21 mouse cellular contexts compared by ENCODE assay signal in the genomic region with DNA sequence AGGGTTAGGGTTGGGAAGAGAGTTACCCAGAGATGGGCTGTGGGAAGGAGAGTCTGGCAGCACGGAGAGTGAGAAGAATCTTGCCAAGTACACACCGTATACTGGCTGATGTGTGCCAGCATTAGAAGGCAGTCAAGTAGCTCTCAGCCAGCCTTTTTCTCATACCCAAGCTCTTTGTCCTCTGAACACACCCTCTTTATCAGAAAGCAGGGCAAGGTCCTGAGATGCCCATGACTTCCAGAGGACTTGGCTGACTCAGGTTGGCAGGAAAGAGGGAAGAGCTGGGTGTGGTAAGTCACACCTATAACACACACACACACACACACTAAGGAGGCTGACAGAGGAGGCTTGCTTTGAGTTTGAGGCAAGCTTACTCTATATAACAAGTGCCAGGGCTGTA.
DNase-seq lines count a peak whose midpoint lies in the region; ATAC-seq and TF ChIP-seq lines count a peak whose summit lies in the region.
"Had no signal": no experiment of that assay in that cellular context is flagged by ENCODE, and none has a peak within 500 bp of the region (broad histone marks: within the 10 kb centered on the region; RNA-seq: fewer than 3 reads in every experiment).

No protein-coding gene starts in this region.

- no peak overlapping the region for H3K4me2 ChIP-seq in lung, embryonic 16.5 days (ENCODE audit: low read depth, low read length)
- H3K4me2 ChIP-seq in intestine, postnatal 0 days (replicated peaks; ENCODE audit: low read depth), result peak overlapping the region; percentile 24; the same call in 1 of the 2 replicates
- no peak overlapping the region for H3K4me2 ChIP-seq in stomach, embryonic 16.5 days (ENCODE audit: low read depth, low read length)
- H3K4me2 ChIP-seq: forebrain, embryonic 13.5 days; heart, embryonic 15.5 days had no signal

- H3K9me3 ChIP-seq in lung, embryonic 16.5 days (ENCODE audit: control insufficient read depth, low read length), result no peaks in the 10 kb centered on the region
- H3K9me3 ChIP-seq in intestine, postnatal 0 days (ENCODE audit: control insufficient read depth), result no peaks in the 10 kb centered on the region
- no peaks in the 10 kb centered on the region for H3K9me3 ChIP-seq in stomach, embryonic 16.5 days (replicated peaks; ENCODE audit: control insufficient read depth, low read length)
- H3K9me3 ChIP-seq: embryonic facial prominence, embryonic 10.5 days; forebrain, embryonic 13.5 days; heart, embryonic 10.5 days; heart, embryonic 15.5 days; hindbrain, embryonic 10.5 days had no signal

- no peaks in the 10 kb centered on the region for H3K36me3 ChIP-seq in lung, embryonic 16.5 days (ENCODE audit: control insufficient read depth, insufficient read depth, low read length)
- H3K36me3 ChIP-seq in intestine, postnatal 0 days (ENCODE audit: control insufficient read depth, insufficient read depth), result 0 out of 2 replicates have a peak, but pooled peaks cover 5% of the 10 kb centered on the region
- H3K36me3 ChIP-seq in stomach, embryonic 16.5 days (ENCODE audit: control insufficient read depth, insufficient read depth, low read length), result no peaks in the 10 kb centered on the region
- H3K36me3 ChIP-seq: heart, embryonic 15.5 days had no signal

- no peak for TF ChIP-seq POLR2A in lung, adult 2 months (IDR thresholded peaks at IDR 0.05; ENCODE audit: borderline replicate concordance, extremely low read depth, low read depth, low read length)

- no peak for TF ChIP-seq CTCF in lung, adult 2 months (IDR thresholded peaks at IDR 0.05; ENCODE audit: insufficient read depth, low read length)
- TF ChIP-seq CTCF in intestine, postnatal 0 days (IDR thresholded peaks at IDR 0.05; ENCODE audit: low read depth), result no peak

- H3K4me3 ChIP-seq in lung, embryonic 16.5 days (ENCODE audit: low read length), result no peak overlapping the region
- H3K4me3 ChIP-seq in lung, adult 2 months (replicated peaks; ENCODE audit: extremely low read depth, low read depth, low read length), result no peak overlapping the region
- H3K4me3 ChIP-seq in intestine, postnatal 0 days (ENCODE audit: low read depth, low read length), result no peak overlapping the region
- H3K4me3 ChIP-seq in stomach, embryonic 16.5 days (replicated peaks; ENCODE audit: low read length), result no peak overlapping the region
- H3K4me3 ChIP-seq: embryonic facial prominence, embryonic 10.5 days; forebrain, embryonic 13.5 days; heart, embryonic 10.5 days; heart, embryonic 15.5 days; hindbrain, embryonic 10.5 days had no signal

- no peak overlapping the region for H3K27ac ChIP-seq in lung, embryonic 16.5 days (ENCODE audit: low read length)
- H3K27ac ChIP-seq in intestine, postnatal 0 days (ENCODE audit: low read depth, low read length), result peak overlapping the region; percentile 87
- peak overlapping the region; percentile 36; the same call in 1 of the 2 replicates for H3K27ac ChIP-seq in stomach, embryonic 16.5 days (ENCODE audit: low read length)
- H3K27ac ChIP-seq: embryonic facial prominence, embryonic 10.5 days; forebrain, embryonic 13.5 days; heart, embryonic 10.5 days; heart, embryonic 15.5 days; hindbrain, embryonic 10.5 days had no signal

- H3K9ac ChIP-seq in lung, embryonic 16.5 days (ENCODE audit: low read length), result no peak overlapping the region
- no peak overlapping the region; the same call in 1 of the 2 replicates for H3K9ac ChIP-seq in intestine, postnatal 0 days (ENCODE audit: low read depth, low read length)
- no peak overlapping the region for H3K9ac ChIP-seq in stomach, embryonic 16.5 days (ENCODE audit: low read length)
- H3K9ac ChIP-seq: forebrain, embryonic 13.5 days; forebrain, postnatal 0 days; heart, embryonic 15.5 days had no signal

- H3K4me1 ChIP-seq in lung, embryonic 16.5 days (replicated peaks; ENCODE audit: control insufficient read depth, insufficient read depth, low read length), result no peaks in the 10 kb centered on the region
- H3K4me1 ChIP-seq in lung, adult 2 months (ENCODE audit: control insufficient read depth, insufficient read depth, low read length), result no peaks in the 10 kb centered on the region
- peaks cover 5% of the 10 kb centered on the region; the same call in 1 of the 2 replicates for H3K4me1 ChIP-seq in intestine, postnatal 0 days (replicated peaks; ENCODE audit: control insufficient read depth, insufficient read depth, low read length)
- no peaks in the 10 kb centered on the region for H3K4me1 ChIP-seq in stomach, embryonic 16.5 days (ENCODE audit: control insufficient read depth, insufficient read depth, low read length)
- H3K4me1 ChIP-seq: forebrain, embryonic 13.5 days had no signal

- peak; percentile 26; the same call in 1 of the 2 replicates for ATAC-seq in lung, embryonic 16.5 days (ENCODE audit: low read depth)
- peak; percentile 92 for ATAC-seq in intestine, postnatal 0 days
- ATAC-seq in stomach, embryonic 16.5 days (ENCODE audit: insufficient read depth, low FRiP score), result peak; percentile 48; the same call in 1 of the 2 replicates
- no peak for ATAC-seq in megakaryocyte progenitor cell, adult 5-6 weeks (replicated peaks; ENCODE audit: poor library complexity)
- ATAC-seq: forebrain, embryonic 13.5 days; forebrain, postnatal 0 days had no signal

- whole genome bisulfite sequencing in lung, embryonic 16.5 days, result 70% methylated on average over 2 of the region's 2 CpGs
- WGBS in lung, adult 2 months, result 56% methylated on average over 2 of the region's 2 CpGs
- WGBS in intestine, postnatal 0 days, result 42% methylated on average over 2 of the region's 2 CpGs
- 64% methylated on average over 2 of the region's 2 CpGs for WGBS in stomach, embryonic 16.5 days

- DNase-seq in lung, adult 2 months, result no peak
- peak; percentile 21 for DNase-seq in lung, postnatal 25 days (ENCODE audit: low spot score)
- DNase-seq in kidney, adult 9 months, result no peak
- no peak for DNase-seq in kidney, adult 8-10 months
- DNase-seq: adrenal gland, adult 2 months; adrenal gland, postnatal 25 days; cerebellum, adult 18-20 months; cerebellum, adult 9-11 months; cerebellum, postnatal 36 days; forebrain, postnatal 0 days; heart, adult 18-20 months; heart, postnatal 14 days had no signal

- H3K27me3 ChIP-seq in lung, embryonic 16.5 days (ENCODE audit: control insufficient read depth, insufficient read depth, low read depth, low read length), result no peaks in the 10 kb centered on the region
- no peaks in the 10 kb centered on the region for H3K27me3 ChIP-seq in intestine, postnatal 0 days (replicated peaks; ENCODE audit: control insufficient read depth, insufficient read depth, low read length)
- H3K27me3 ChIP-seq in stomach, embryonic 16.5 days (ENCODE audit: control insufficient read depth, insufficient read depth, low read length), result no peaks in the 10 kb centered on the region
- H3K27me3 ChIP-seq: forebrain, embryonic 13.5 days; heart, embryonic 15.5 days had no signal
